Mouse (Mus musculus) ES-Bruce4 (cell line): Measurements from ENCODE around the gene Calhm3.

Experiments
- CTCF ChIP-seq: IDR thresholded peaks from one replicate; pipeline ENCODE4 v1.8.1; 2011; ENCODE audit warnings: low read depth, low read length
- EP300 ChIP-seq: IDR thresholded peaks from 2 replicates; pipeline ENCODE4 v1.6.1; 2011; ENCODE audit warnings: low read depth, low read length; ENCODE audit not compliant: insufficient read depth
- POLR2A ChIP-seq: IDR thresholded peaks from one replicate; pipeline ENCODE4 v1.8.1; 2011; ENCODE audit warnings: low read length; ENCODE audit not compliant: insufficient read depth

GRCm38 (mm10) chr19:47144154-47144553, 13.4 kb downstream of the Calhm3 start, which contains the start of gene Calhm1:
- TF ChIP-seq CTCF (no peak), POLR2A (no peak), EP300 (no peak)
